Mouse (Mus musculus): Measurements from ENCODE around the gene Hoxa7. TPM values are rescaled to one million over a fixed set of nuclear protein-coding genes. Genes with fewer than 3 reads are reported as not detected.

Hoxa7 gene
- total RNA-seq, 1 experiment, result 0.89 TPM

DNA sequence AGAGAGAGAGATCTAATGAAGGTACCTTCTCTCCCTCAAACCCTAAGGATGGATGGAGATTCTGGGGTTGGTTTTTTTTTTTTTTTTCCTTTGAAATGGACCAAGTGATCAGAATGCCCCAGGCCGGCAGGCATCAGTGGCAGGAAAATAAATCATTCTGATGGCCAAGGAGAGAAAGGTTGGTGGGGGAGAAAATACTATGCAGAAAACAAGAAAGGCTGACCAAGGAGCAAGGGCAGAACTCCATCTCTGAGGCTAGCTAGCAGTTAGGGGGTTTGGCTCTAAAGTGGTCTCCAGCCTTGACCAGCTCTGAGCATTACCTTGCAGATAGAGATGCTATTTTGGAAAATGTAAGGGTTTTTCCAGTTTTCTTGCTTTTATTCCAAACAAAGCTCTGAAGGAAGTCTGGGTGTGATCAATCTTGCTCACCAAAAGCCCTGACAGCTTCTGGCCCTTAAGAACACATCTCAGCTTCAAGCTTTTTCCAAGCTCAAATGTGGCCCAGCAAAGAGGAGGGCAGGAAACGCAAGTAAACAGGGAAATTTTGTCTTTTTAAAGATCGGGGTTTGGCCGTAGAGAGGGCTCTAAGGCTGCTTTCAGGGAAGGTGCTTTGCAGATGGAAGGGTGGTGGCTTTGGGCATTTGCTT lies 55.1 kb downstream of the Hoxa7 start:
- H3K9me3 ChIP-seq (ENCODE audit: control insufficient read depth, insufficient read depth, low read depth, low read length), result no peaks in the 10 kb centered on the region
- no peak overlapping the region for H3K9ac ChIP-seq (ENCODE audit: insufficient read depth, low read depth, low read length, poor library complexity, severe bottlenecking)
- H3K36me3 ChIP-seq (ENCODE audit: control insufficient read depth, insufficient read depth, low read length, poor library complexity, severe bottlenecking), result no peaks in the 10 kb centered on the region
- in situ Hi-C loops (cut with MboI; ENCODE audit: low sequenced_read_pairs in 2 of 2, unreplicated experiment in 2 of 2), result loop anchor here (10.0 kb wide), 3 partner anchors 58 to 992 kb away; partner anchors contain the start of genes Hoxa7 (in 2 of the 2) and Evx1 (in 1 of the 2)
- H3K4me1 ChIP-seq (ENCODE audit: control insufficient read depth in 2 of 2, insufficient read depth in 2 of 2, low read length in 2 of 2, poor library complexity in 1 of 2), result peaks cover 0 to 9% of the 10 kb centered on the region in 2 experiments; a peak in 1 of 4 replicates
- TF ChIP-seq ZC3H11A (IDR thresholded peaks at IDR 0.05; ENCODE audit: borderline replicate concordance, low read depth, low read length), result no peak
- TF ChIP-seq CHD2 (IDR thresholded peaks at IDR 0.05; ENCODE audit: low read depth, low read length), result no peak
- TF ChIP-seq ZNF384 (IDR thresholded peaks at IDR 0.05; ENCODE audit: low read depth, low read length), result no peak
- TF ChIP-seq HCFC1 (IDR thresholded peaks at IDR 0.05; ENCODE audit: borderline replicate concordance, insufficient read depth, low read length), result no peak
- TF ChIP-seq MAFK (IDR thresholded peaks at IDR 0.05; ENCODE audit: insufficient read depth, low read depth, low read length), result no peak
- no peak overlapping the region for H3K27ac ChIP-seq (ENCODE audit: insufficient read depth, low read depth, low read length, poor library complexity, severe bottlenecking)
- no peak for DNase-seq (ENCODE audit: low read depth, low spot score)
- H3K4me3 ChIP-seq (ENCODE audit: insufficient read depth in 1 of 2, low read depth in 1 of 2, low read length in 2 of 2, poor library complexity in 1 of 2, severe bottlenecking in 1 of 2), result no peak overlapping the region

DNA sequence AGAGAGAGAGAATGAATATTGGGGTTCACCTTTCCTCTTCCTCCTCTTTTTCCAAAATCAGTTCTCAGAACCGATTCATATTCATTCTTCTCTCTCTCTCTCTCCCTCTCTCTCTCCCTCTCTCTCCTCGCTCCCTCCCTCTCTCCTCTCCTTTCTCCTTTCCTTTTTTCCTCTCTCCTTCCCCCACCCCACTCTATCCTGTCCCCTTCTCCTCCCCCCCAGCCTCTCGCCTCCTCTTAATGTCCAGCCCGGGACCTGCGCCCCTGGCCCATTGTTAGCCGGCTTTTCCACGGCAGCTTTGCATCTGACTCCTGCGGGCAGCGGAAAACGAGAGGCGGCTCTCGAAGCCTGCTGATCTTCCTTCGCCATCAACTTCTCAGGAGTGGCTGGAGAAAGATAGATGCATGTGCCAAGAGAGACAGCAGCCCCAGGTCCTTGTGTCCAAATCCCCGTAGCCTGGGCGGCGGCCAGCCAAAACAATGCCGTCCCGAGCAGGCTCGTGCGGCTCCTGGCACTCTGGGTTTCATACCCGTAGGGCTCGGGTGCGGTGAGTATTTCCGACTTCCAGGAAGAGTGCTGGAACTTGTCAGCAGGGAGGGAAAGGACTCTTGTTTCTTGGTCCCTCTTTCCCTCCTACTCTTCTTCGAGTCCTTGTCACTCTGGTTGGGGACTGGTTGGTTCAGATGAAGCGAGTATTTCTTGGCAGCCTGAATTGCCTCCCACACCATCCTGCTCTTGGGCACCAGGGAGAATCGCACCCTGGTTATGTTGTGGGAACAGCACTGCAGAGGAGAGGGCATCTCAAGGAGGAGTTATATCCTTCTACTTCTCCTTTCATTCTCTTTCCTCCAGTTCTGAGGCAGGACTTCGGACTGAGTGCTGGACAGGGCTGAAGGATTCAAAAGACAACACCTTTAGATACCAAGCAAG lies 55.9 kb downstream of the Hoxa7 start:
- no peaks in the 10 kb centered on the region for H3K9me3 ChIP-seq (ENCODE audit: control insufficient read depth, insufficient read depth, low read depth, low read length)
- in situ Hi-C loops (cut with MboI; ENCODE audit: low sequenced_read_pairs in 2 of 2, unreplicated experiment in 2 of 2), result loop anchor here (10.0 kb wide), 3 partner anchors 59 to 991 kb away; partner anchors contain the start of genes Hoxa7 (in 2 of the 2) and Evx1 (in 1 of the 2)
- peaks cover 0 to 9% of the 10 kb centered on the region in 2 experiments; a peak in 1 of 4 replicates for H3K4me1 ChIP-seq (ENCODE audit: control insufficient read depth in 2 of 2, insufficient read depth in 2 of 2, low read length in 2 of 2, poor library complexity in 1 of 2)
- H3K9ac ChIP-seq (ENCODE audit: insufficient read depth, low read depth, low read length, poor library complexity, severe bottlenecking), result no peak overlapping the region
- H3K27ac ChIP-seq (ENCODE audit: insufficient read depth, low read depth, low read length, poor library complexity, severe bottlenecking), result no peak overlapping the region
- no peak overlapping the region for H3K4me3 ChIP-seq (ENCODE audit: insufficient read depth in 1 of 2, low read depth in 1 of 2, low read length in 2 of 2, poor library complexity in 1 of 2, severe bottlenecking in 1 of 2)
- TF ChIP-seq HCFC1 (IDR thresholded peaks at IDR 0.05; ENCODE audit: borderline replicate concordance, insufficient read depth, low read length) (no peak), ZNF384 (IDR thresholded peaks at IDR 0.05; ENCODE audit: low read depth, low read length) (no peak)
- H3K36me3 ChIP-seq (ENCODE audit: control insufficient read depth, insufficient read depth, low read length, poor library complexity, severe bottlenecking), result no peaks in the 10 kb centered on the region
- DNase-seq (ENCODE audit: low read depth, low spot score), result no peak

DNA sequence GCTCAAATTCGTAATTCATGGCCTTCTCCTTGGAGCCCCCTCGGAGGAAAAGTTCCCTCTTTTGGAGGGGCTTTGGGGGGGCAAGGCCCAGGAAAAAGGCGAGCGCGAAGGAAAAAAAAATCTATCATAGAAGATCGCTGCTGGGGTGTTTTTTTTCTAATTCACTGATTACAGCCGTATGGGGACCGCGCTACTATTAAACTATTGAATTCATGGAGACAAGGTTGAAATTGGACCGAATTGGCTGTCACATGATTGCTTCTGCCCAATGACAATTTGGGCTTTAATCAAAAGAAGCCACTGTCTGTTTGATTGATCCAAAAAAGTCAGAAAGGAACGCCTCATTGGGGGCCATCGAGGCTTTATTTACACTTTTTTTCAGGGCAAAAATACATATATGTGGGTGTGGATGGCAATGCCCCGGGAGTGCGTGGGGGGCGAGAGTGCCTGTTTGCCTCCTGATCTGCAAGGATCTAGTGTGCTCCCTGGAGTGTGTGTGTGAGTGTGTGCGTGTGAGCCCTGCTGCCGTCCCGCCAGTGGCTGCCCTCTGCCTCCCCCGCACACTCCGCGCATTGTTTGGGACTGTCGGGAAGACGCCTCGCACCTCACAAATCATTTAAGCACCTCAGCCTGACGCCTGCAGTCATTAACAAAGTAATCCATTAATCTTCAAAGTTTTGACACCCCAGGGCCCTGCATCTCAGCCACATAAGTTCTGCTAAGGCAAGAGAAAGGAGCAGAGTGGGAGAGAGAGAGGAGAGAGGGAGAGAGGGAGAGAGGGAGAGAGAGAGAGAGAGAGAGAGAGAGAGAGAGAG lies 56.8 kb downstream of the Hoxa7 start, which contains the start of gene Hoxa2:
Gene Hoxa2 (minus strand): TSS at position 206 of the 815 bp plus-strand sequence.
- H3K4me1 ChIP-seq (ENCODE audit: control insufficient read depth in 2 of 2, insufficient read depth in 2 of 2, low read length in 2 of 2, poor library complexity in 1 of 2), result peaks cover 0 to 13% of the 10 kb centered on the region in 2 experiments; a peak in 1 of 4 replicates
- TF ChIP-seq CHD2 (IDR thresholded peaks at IDR 0.05; ENCODE audit: low read depth, low read length), result no peak
- no peak for TF ChIP-seq ZNF384 (IDR thresholded peaks at IDR 0.05; ENCODE audit: low read depth, low read length)
- TF ChIP-seq MAFK (IDR thresholded peaks at IDR 0.05; ENCODE audit: insufficient read depth, low read depth, low read length), result no peak
- no peak for TF ChIP-seq ZC3H11A (IDR thresholded peaks at IDR 0.05; ENCODE audit: borderline replicate concordance, low read depth, low read length)
- TF ChIP-seq HCFC1 (IDR thresholded peaks at IDR 0.05; ENCODE audit: borderline replicate concordance, insufficient read depth, low read length), result no peak
- DNase-seq (ENCODE audit: low read depth, low spot score), result no peak
- peak within 1 kb of the TSS; percentile 3 to 33; a peak in 3 of 4 replicates for H3K4me3 ChIP-seq (ENCODE audit: insufficient read depth in 1 of 2, low read depth in 1 of 2, low read length in 2 of 2, poor library complexity in 1 of 2, severe bottlenecking in 1 of 2)
- in situ Hi-C loops (cut with MboI; ENCODE audit: low sequenced_read_pairs in 2 of 2, unreplicated experiment in 2 of 2), result loop anchor here (10.0 kb wide), 3 partner anchors 60 to 990 kb away; partner anchors contain the start of genes Hoxa7 (in 2 of the 2) and Evx1 (in 1 of the 2)
- H3K27ac ChIP-seq (ENCODE audit: insufficient read depth, low read depth, low read length, poor library complexity, severe bottlenecking), result no peak within 1 kb of the TSS
- no peaks in the 10 kb centered on the region for H3K9me3 ChIP-seq (ENCODE audit: control insufficient read depth, insufficient read depth, low read depth, low read length)
- peak within 1 kb of the TSS; percentile 36 for H3K9ac ChIP-seq (ENCODE audit: insufficient read depth, low read depth, low read length, poor library complexity, severe bottlenecking)
- H3K36me3 ChIP-seq (ENCODE audit: control insufficient read depth, insufficient read depth, low read length, poor library complexity, severe bottlenecking), result no peaks in the 10 kb centered on the region

Other genes with a start within 250 kb of the Hoxa7 start
- 19.6 and 25.1 TPM in 2 replicates for gene Skap2, start 209.3 kb downstream of the Hoxa7 start, total RNA-seq (2012; rRNA removed)
- gene Hoxa1, start 63.5 kb downstream of the Hoxa7 start, total RNA-seq (2012; rRNA removed), result 1.1 and 3.5 TPM in 2 replicates
- 0.27 TPM in 1 of 2 replicates, not detected in the other for gene Hoxa2, start 57.0 kb downstream of the Hoxa7 start, total RNA-seq (2012; rRNA removed)
- 0.18 TPM in 1 of 2 replicates, not detected in the other for gene 5730596B20Rik, start 44.4 kb downstream of the Hoxa7 start, total RNA-seq (2012; rRNA removed)
- 0.13 TPM in 1 of 2 replicates, not detected in the other for gene Hoxa4, start 30.1 kb downstream of the Hoxa7 start, total RNA-seq (2012; rRNA removed)
- 0.49 TPM in 1 of 2 replicates, not detected in the other for gene Hoxa5, start 17.3 kb downstream of the Hoxa7 start, total RNA-seq (2012; rRNA removed)
- not detected in 2 replicates for gene Hoxa6, start 13.1 kb downstream of the Hoxa7 start, total RNA-seq (2012; rRNA removed)
- gene Hoxa3, start 8.5 kb downstream of the Hoxa7 start, total RNA-seq (2012; rRNA removed), result 0.27 TPM in 1 of 2 replicates, not detected in the other
- 0.31 TPM in 1 of 2 replicates, not detected in the other for gene Gm28308, start 8.5 kb downstream of the Hoxa7 start, total RNA-seq (2012; rRNA removed)
- 0.26 and 1.4 TPM in 2 replicates for gene Hoxa9, start 9.2 kb upstream of the Hoxa7 start, total RNA-seq (2012; rRNA removed)
- 0.16 and 0.80 TPM in 2 replicates for gene Hoxa10, start 19.0 kb upstream of the Hoxa7 start, total RNA-seq (2012; rRNA removed)
- gene Hoxa11, start 24.0 kb upstream of the Hoxa7 start, total RNA-seq (2012; rRNA removed), result 0.31 TPM in 1 of 2 replicates, not detected in the other
- 0.21 and 0.40 TPM in 2 replicates for gene Hoxa13, start 39.0 kb upstream of the Hoxa7 start, total RNA-seq (2012; rRNA removed)
- gene Evx1, start 91.6 kb upstream of the Hoxa7 start, total RNA-seq (2012; rRNA removed), result 0.32 and 0.54 TPM in 2 replicates

All from ES-E14 (cell line).